Mouse (Mus musculus): ENCODE results near the gene Rnf167.

Rnf167 gene

GRCm38 (mm10) chr11:70646691-70647650, at the start of gene Rnf167, which contains the start of gene Slc25a11:
Rnf167 (plus strand) TSS chr11:70647235.
Slc25a11 (minus strand) TSS chr11:70647479.
- DNase-seq (ENCODE audit: low spot score) = peak; percentile 85

- no peak for DNase-seq (ENCODE audit: low spot score)
Measured at GRCm38 (mm10) chr11:70597301-70597700, 49.7 kb upstream of the Rnf167 start.

GRCm38 (mm10) chr11:70598451-70598953, 48.5 kb upstream of the Rnf167 start:
- no peak for DNase-seq (ENCODE audit: low spot score)

- DNase-seq (ENCODE audit: low spot score) = no peak
Measured at GRCm38 (mm10) chr11:70605024-70605566, 41.9 kb upstream of the Rnf167 start.

- DNase-seq (ENCODE audit: low spot score) = no peak
Measured at GRCm38 (mm10) chr11:70606717-70607116, 40.3 kb upstream of the Rnf167 start.

GRCm38 (mm10) chr11:70607611-70608010, 39.4 kb upstream of the Rnf167 start:
- DNase-seq (ENCODE audit: low spot score) = no peak

- no peak for DNase-seq (ENCODE audit: low spot score)
Measured at GRCm38 (mm10) chr11:70608381-70609066, 38.5 kb upstream of the Rnf167 start.

- no peak for DNase-seq (ENCODE audit: low spot score)
Measured at GRCm38 (mm10) chr11:70610752-70611151, 36.3 kb upstream of the Rnf167 start.

- no peak for DNase-seq (ENCODE audit: low spot score)
Measured at GRCm38 (mm10) chr11:70612505-70612904, 34.5 kb upstream of the Rnf167 start.

GRCm38 (mm10) chr11:70615074-70615473, 32.0 kb upstream of the Rnf167 start:
- DNase-seq (ENCODE audit: low spot score) = no peak

- no peak for DNase-seq (ENCODE audit: low spot score)
Measured at GRCm38 (mm10) chr11:70615516-70616093, 31.4 kb upstream of the Rnf167 start, which contains the start of gene 4930544D05Rik. 4930544D05Rik (plus strand) TSS chr11:70615848.

- no peak for DNase-seq (ENCODE audit: low spot score)
Measured at GRCm38 (mm10) chr11:70619101-70619500, 27.9 kb upstream of the Rnf167 start, which contains the start of gene Chrne. Chrne (minus strand) TSS chr11:70619216.

GRCm38 (mm10) chr11:70621972-70622814, 24.8 kb upstream of the Rnf167 start:
- DNase-seq (ENCODE audit: low spot score) = no peak

GRCm38 (mm10) chr11:70623053-70623742, 23.8 kb upstream of the Rnf167 start:
- DNase-seq (ENCODE audit: low spot score) = no peak

- DNase-seq (ENCODE audit: low spot score) = no peak
Measured at GRCm38 (mm10) chr11:70625473-70625872, 21.6 kb upstream of the Rnf167 start.

- no peak for DNase-seq (ENCODE audit: low spot score)
Measured at GRCm38 (mm10) chr11:70626877-70627276, 20.2 kb upstream of the Rnf167 start.

- DNase-seq (ENCODE audit: low spot score) = no peak
Measured at GRCm38 (mm10) chr11:70628431-70628830, 18.6 kb upstream of the Rnf167 start.

- DNase-seq (ENCODE audit: low spot score) = no peak
Measured at GRCm38 (mm10) chr11:70629557-70629956, 17.5 kb upstream of the Rnf167 start.

- no peak for DNase-seq (ENCODE audit: low spot score)
Measured at GRCm38 (mm10) chr11:70630129-70630528, 16.9 kb upstream of the Rnf167 start.

GRCm38 (mm10) chr11:70635601-70636000, 11.4 kb upstream of the Rnf167 start:
- DNase-seq (ENCODE audit: low spot score) = no peak

Measured in urinary bladder, postnatal 10 days (tissue).